Mouse (Mus musculus): ENCODE data around the gene Pgbd5. TPM values are rescaled to one million over a fixed set of nuclear protein-coding genes. Genes with fewer than 3 reads are reported as not detected.
A peak's percentile ranks its signal among the peaks of the same experiment; 100 is the strongest.

The Pgbd5 gene
- polyA plus RNA-seq, 1 experiment from 2014 or later, result 10.3 TPM

DNA sequence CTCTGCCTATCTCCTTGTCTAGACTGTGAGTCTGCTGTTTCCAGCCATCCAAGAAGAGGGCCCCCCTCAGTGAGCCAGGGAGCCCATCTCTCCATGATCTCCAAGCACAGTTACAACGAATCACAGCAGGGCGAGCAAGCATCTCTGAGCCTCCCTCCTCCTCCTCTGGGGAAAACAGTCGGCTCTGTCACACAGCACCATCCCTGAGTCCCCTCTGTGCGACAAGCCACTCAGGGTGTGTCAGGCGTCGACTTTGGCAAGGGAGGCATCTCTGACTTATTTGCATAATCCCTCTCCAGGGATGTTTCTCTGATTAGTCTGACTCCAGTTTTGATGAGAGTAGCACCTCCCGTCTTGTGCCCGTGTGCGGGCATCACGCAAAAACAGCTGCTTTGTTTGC lies 57.2 kb downstream of the Pgbd5 start:
- Histone ChIP-seq H3K9ac (peak overlapping the region; percentile 36; the same call in 1 of the 2 replicates), H3K4me1 (replicated peaks) (peaks cover 25% of the 10 kb centered on the region), H3K36me3 (peaks cover 39% of the 10 kb centered on the region), H3K4me3 (no peak overlapping the region), H3K27me3 (no peaks in the 10 kb centered on the region), H3K9me3 (no peaks in the 10 kb centered on the region), H3K27ac (peak overlapping the region; percentile 42; the same call in 1 of the 2 replicates), H3K4me2 (no peak overlapping the region)
- no peak for ATAC-seq (ENCODE audit: low FRiP score)
- 42% methylated on average over 10 of the region's 10 CpGs for WGBS

DNA sequence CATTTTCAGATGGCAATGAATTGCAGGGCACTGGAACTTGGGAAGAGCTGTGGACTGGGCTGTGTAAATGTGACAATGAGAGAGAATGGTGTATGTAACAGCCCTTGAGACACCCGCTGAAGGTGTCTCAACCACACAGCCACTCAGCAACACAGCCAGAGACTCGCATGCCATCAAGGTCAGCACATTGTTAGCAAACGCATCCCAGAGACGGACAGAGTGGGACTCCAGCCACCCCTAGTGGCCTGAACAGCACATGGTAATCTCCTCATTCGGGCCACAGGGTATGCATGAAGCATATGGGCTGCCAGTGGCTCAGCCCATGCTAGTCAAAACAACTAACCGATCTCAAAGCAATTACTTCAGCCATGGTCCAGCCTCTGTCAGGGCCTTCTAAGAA lies 60.2 kb downstream of the Pgbd5 start:
- Histone ChIP-seq H3K27me3 (no peaks in the 10 kb centered on the region), H3K9me3 (no peaks in the 10 kb centered on the region), H3K9ac (no peak overlapping the region), H3K27ac (no peak overlapping the region), H3K4me3 (no peak overlapping the region), H3K4me1 (replicated peaks) (peaks cover 17% of the 10 kb centered on the region), H3K4me2 (no peak overlapping the region), H3K36me3 (peaks cover 53% of the 10 kb centered on the region)
- no peak for ATAC-seq (ENCODE audit: low FRiP score)
- WGBS, result 68% methylated on average over 6 of the region's 6 CpGs

DNA sequence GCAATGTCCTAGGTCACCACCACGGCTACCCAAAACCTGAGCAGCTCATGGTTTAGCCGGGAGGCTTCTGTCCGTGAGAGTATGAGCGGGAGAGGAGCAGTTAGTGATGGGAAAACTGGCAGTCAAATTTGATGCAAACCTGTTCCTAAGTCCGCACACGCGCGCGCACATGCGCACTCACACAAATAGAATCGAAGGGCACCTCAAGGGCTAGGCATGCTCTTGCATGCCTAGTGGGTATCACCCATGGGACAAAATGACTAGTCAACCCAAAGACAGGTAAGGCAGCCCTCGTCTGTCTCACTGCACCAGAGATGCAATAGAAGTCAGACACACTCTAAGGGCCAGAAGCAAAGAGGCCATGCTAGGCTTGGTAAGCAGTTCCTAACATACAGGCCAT lies 63.1 kb downstream of the Pgbd5 start:
- ATAC-seq (ENCODE audit: low FRiP score), result no peak
- Histone ChIP-seq H3K27ac (no peak overlapping the region), H3K36me3 (peaks cover 40% of the 10 kb centered on the region), H3K4me1 (replicated peaks) (0 out of 2 replicates have a peak, but pooled peaks cover 3% of the 10 kb centered on the region), H3K9ac (no peak overlapping the region), H3K9me3 (no peaks in the 10 kb centered on the region), H3K27me3 (no peaks in the 10 kb centered on the region), H3K4me3 (no peak overlapping the region), H3K4me2 (no peak overlapping the region)
- 94% methylated on average over 12 of the region's 12 CpGs for WGBS

DNA sequence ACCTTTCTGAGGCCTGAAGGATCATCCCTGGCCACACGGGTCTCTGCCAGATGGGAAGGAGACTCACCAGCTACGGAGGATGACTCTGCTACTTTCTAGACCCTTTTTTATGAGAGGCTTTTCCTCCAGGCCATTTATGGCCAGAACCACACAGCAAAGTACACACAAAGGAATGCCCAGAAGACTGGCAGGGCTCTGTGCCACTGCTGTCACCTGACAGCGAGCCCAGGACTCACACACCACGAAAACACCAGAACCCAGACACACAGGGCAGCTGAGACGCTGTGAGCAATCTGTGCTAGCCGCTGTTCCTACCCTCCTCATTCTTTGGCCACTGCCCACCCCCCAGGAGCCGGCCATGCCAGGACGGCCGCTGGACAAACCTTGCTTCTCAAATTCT lies 63.7 kb downstream of the Pgbd5 start:
- 0 out of 2 replicates have a peak, but pooled peaks cover 2% of the 10 kb centered on the region for H3K4me1 ChIP-seq (replicated peaks)
- no peak overlapping the region for H3K4me3 ChIP-seq
- H3K36me3 ChIP-seq, result peaks cover 44% of the 10 kb centered on the region
- no peaks in the 10 kb centered on the region for H3K9me3 ChIP-seq
- H3K27me3 ChIP-seq, result no peaks in the 10 kb centered on the region
- 87% methylated on average over 9 of the region's 9 CpGs for WGBS
- no peak for ATAC-seq (ENCODE audit: low FRiP score)
- H3K9ac ChIP-seq, result no peak overlapping the region
- H3K4me2 ChIP-seq, result no peak overlapping the region
- H3K27ac ChIP-seq, result no peak overlapping the region

DNA sequence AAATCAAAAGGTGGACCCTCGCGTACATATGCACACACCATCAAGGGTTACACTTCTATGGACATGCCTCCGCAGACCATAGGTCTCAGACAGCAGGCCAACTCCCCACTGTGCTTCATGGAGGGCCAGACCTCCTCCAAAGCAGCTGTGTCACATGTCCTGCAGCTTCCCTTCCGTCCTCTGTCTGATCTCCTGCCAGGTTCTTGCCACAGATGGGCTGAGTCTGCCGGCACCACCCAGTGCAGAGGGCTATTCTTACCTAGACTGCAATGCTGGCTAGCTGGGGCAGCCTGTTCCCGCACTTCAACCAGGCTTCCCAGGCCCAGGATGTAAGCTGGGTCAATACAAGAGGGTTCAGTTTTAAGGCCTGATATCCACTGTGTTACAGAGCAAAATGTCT lies 64.3 kb downstream of the Pgbd5 start:
- Histone ChIP-seq H3K27ac (no peak overlapping the region), H3K4me1 (replicated peaks) (0 out of 2 replicates have a peak, but pooled peaks cover 2% of the 10 kb centered on the region), H3K36me3 (peaks cover 45% of the 10 kb centered on the region), H3K9ac (no peak overlapping the region), H3K4me3 (no peak overlapping the region), H3K27me3 (no peaks in the 10 kb centered on the region), H3K4me2 (no peak overlapping the region), H3K9me3 (no peaks in the 10 kb centered on the region)
- 70% methylated on average over 6 of the region's 6 CpGs for WGBS
- ATAC-seq (ENCODE audit: low FRiP score), result no peak

DNA sequence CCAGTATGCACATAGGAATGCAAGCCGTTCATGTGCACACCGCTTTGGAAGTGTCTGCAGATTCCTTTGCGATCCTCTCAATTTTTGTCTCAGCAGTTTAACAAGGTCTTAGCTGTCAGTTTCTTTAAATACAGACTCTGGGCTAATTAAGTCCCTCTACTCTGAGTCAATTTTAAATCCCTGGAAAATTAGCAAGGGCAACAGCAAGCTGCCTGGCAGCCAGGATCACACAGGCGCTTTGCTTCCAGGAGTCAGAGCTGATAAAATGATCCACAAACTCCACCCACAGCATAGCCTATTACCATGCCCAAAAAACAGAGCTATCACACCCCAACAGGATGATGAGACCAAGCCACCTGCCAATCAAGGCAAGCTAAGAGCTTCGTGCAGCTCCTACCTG lies 65.7 kb downstream of the Pgbd5 start:
- H3K4me3 ChIP-seq, result no peak overlapping the region
- no peak overlapping the region for H3K27ac ChIP-seq
- ATAC-seq (ENCODE audit: low FRiP score), result no peak
- no peaks in the 10 kb centered on the region for H3K27me3 ChIP-seq
- H3K4me1 ChIP-seq (replicated peaks), result 0 out of 2 replicates have a peak, but pooled peaks cover 2% of the 10 kb centered on the region
- 89% methylated on average over 5 of the region's 5 CpGs for WGBS
- H3K9me3 ChIP-seq, result no peaks in the 10 kb centered on the region
- no peak overlapping the region for H3K9ac ChIP-seq
- no peak overlapping the region for H3K4me2 ChIP-seq
- H3K36me3 ChIP-seq, result peaks cover 45% of the 10 kb centered on the region

DNA sequence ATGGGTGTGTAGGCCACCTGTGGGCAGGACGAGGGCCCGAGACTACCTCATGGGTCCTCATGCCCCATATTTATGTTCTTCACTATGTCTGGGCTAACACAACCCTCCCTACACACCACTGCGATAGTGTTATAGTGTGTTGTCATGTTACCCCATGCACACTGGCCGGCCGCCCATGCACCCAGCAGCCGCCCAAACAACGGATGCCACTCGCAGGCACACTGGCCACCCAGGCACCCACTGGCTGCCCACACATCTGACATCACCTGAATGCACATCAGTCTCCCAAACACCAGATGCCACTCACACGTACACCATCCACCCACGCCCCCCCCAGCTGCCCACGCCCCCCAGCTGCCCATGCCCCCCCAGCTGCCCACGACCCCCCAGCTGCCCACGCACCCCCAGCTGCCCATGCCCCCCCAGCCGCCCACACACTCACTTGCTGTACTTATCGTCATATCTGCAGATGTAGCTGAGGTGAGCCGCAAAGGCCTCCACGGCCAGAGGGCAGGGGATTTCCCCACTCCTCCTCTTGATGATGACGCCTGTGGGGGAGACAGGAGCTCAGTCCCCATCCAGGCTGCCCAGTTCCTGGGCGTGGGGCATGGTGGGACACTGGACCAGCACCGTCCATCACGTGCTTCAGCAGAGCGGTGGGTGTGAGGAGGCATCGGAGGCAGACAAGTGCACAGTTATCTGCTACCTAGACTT lies 67.9 kb downstream of the Pgbd5 start:
- Histone ChIP-seq H3K36me3 (peaks cover 43% of the 10 kb centered on the region), H3K27ac (no peak overlapping the region), H3K4me2 (no peak overlapping the region), H3K9me3 (no peaks in the 10 kb centered on the region), H3K9ac (no peak overlapping the region), H3K4me1 (replicated peaks) (0 out of 2 replicates have a peak, but pooled peaks cover 2% of the 10 kb centered on the region), H3K4me3 (no peak overlapping the region), H3K27me3 (no peaks in the 10 kb centered on the region)
- no peak for ATAC-seq (ENCODE audit: low FRiP score)
- 93% methylated on average over 21 of the region's 23 CpGs for WGBS

DNA sequence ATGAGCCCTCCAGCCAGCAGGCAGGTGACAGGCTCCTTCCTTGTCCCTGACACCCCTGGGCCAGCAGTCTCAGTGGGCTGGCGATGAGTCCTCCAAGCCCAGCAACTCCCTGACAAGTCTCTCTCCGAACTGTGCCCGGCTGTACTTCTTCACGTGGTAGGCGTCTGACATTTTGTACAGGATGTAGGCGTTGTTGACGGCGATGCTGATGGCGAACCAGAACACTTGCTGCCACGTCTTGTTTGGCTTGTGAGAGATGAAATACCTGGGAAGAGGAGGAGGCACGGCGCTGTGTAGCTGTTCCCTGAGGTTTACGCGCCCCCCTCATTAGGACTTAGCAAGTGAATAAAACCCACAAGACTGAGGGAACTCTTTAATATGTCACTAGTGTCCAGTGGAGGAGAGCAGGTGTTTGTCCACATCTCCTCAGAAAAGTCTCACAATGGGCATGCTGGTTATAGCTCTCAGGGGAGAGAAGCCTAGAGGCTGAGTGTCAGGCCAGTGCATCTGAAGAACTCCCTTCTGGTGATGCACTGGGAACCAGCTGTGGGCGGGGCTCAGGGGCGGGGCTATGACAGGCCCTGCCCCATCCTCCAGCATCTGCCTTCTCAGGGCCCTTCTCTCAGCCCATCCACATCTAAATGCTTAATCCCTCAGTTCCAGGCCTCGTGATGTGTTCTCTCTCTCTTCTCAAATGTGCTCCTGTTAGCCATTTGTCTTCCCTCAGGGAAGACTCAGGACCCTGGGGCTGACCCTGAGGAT lies 68.9 kb downstream of the Pgbd5 start:
- H3K36me3 ChIP-seq, result peaks cover 37% of the 10 kb centered on the region
- no peak overlapping the region for H3K9ac ChIP-seq
- no peak overlapping the region for H3K27ac ChIP-seq
- no peaks in the 10 kb centered on the region for H3K9me3 ChIP-seq
- no peak overlapping the region for H3K4me3 ChIP-seq
- H3K4me2 ChIP-seq, result no peak overlapping the region
- 75% methylated on average over 17 of the region's 17 CpGs for WGBS
- ATAC-seq (ENCODE audit: low FRiP score), result no peak
- no peaks in the 10 kb centered on the region for H3K27me3 ChIP-seq
- 0 out of 2 replicates have a peak, but pooled peaks cover 2% of the 10 kb centered on the region for H3K4me1 ChIP-seq (replicated peaks)

DNA sequence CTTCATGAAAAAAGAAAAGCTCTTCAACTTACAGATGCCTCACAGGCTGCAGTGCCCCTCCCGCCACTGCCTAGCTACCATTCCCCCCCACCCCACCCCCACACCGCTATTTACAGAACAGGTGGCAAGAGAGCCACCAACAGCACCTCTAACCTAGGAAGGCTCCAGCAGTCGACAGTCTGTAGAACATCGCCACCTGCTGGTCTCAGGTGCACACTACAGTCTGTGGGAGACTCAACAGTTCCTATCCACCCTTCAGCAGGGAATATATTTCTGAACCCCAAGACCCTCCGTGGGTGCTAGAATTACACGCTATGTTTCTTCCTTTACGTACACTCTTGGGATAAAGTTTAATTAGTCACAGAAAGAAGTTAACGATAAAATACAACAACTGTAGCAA lies 71.2 kb downstream of the Pgbd5 start:
- Histone ChIP-seq H3K27ac (no peak overlapping the region), H3K4me3 (no peak overlapping the region), H3K36me3 (peaks cover 26% of the 10 kb centered on the region), H3K27me3 (no peaks in the 10 kb centered on the region), H3K9me3 (no peaks in the 10 kb centered on the region), H3K4me2 (no peak overlapping the region), H3K4me1 (replicated peaks) (no peaks in the 10 kb centered on the region), H3K9ac (no peak overlapping the region)
- ATAC-seq (ENCODE audit: low FRiP score), result no peak
- WGBS, result 21% methylated on average over 8 of the region's 8 CpGs

DNA sequence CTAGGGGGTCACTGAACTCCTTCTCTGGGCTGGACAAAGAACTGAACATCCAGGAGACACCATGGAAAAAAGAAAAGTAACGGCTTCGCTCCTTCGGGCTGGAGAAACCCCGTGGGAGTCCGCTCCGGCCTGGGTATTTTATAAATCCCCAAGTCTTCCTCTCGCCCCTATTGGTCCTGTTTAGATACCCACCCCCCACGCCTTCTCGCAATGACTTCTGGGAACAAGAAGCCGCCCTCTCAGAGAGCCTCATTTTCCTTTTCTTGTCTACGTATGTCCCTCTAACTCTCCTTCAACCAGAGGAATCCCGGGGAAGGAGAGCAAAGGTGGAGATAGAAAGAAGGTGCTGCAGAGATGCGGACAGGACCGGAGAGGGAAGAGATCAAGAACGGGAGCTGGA lies 76.1 kb downstream of the Pgbd5 start:
- Histone ChIP-seq H3K4me2 (no peak overlapping the region), H3K9me3 (no peaks in the 10 kb centered on the region), H3K4me1 (replicated peaks) (no peaks in the 10 kb centered on the region), H3K4me3 (no peak overlapping the region), H3K27ac (no peak overlapping the region), H3K27me3 (no peaks in the 10 kb centered on the region), H3K9ac (no peak overlapping the region), H3K36me3 (0 out of 2 replicates have a peak, but pooled peaks cover 8% of the 10 kb centered on the region)
- ATAC-seq (ENCODE audit: low FRiP score), result no peak
- 93% methylated on average over 15 of the region's 15 CpGs for WGBS

DNA sequence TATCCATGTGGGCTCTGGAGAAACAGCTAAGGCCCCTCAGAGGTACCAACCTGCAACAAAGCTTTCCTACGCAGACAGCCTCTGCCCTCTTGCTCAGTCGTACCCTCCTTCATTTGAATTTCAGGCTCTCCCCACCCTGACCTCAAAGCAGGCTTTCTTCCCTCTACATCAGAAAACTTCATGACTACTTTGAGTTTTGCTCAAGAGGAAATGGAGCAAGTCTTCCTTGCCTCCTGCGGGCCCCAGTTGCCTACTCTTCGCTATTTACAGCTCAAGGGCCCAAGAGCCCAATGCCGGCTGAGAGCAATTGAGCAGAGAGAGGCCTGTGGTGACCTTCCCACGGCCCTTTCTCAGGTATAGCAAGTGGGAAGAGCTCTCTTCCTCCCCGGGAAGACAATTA lies 76.9 kb downstream of the Pgbd5 start:
- Histone ChIP-seq H3K27me3 (no peaks in the 10 kb centered on the region), H3K4me1 (replicated peaks) (no peaks in the 10 kb centered on the region), H3K4me3 (no peak overlapping the region), H3K27ac (no peak overlapping the region), H3K9me3 (no peaks in the 10 kb centered on the region), H3K36me3 (0 out of 2 replicates have a peak, but pooled peaks cover 8% of the 10 kb centered on the region), H3K4me2 (no peak overlapping the region), H3K9ac (no peak overlapping the region)
- 82% methylated on average over 7 of the region's 7 CpGs for WGBS
- no peak for ATAC-seq (ENCODE audit: low FRiP score)

DNA sequence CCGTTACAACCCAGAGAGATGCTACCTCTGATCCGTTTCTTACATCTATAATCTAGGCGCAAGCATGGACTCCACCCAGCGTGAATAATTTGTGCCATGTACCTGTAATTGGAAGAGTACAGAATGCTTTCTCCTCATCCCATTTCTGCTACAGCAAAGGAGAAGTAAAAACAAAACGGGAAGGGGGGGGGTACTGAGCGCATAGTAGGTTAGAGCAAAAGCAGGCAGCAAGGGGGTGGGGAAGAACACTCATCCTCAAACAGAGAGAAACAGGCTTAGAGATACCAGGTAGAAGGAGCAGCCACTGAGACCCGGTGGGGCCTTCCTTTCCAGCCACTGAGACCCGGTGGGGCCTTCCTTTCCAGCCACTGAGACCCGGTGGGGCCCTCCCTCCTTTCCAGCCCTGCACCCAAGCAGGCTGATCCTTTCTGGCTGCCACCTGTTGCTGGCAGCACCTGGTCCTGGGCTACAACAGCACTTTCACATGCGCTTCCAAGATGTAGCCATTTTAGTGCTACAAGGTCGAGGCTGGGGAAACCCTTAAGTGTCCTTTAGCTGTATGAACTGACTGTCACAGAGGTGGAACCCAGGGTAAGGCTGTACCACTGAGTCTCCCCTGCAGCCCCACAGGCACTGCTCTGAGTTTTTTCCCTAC lies 77.6 kb downstream of the Pgbd5 start:
- no peak overlapping the region for H3K4me3 ChIP-seq
- no peak for ATAC-seq (ENCODE audit: low FRiP score)
- WGBS, result 82% methylated on average over 11 of the region's 11 CpGs

More for the DNA sequence above, 77.6 kb downstream of the Pgbd5 start:
- no peaks in the 10 kb centered on the region for H3K27me3 ChIP-seq
- no peak overlapping the region for H3K4me2 ChIP-seq
- H3K9ac ChIP-seq, result no peak overlapping the region
- 0 out of 2 replicates have a peak, but pooled peaks cover 2% of the 10 kb centered on the region for H3K36me3 ChIP-seq
- no peaks in the 10 kb centered on the region for H3K4me1 ChIP-seq (replicated peaks)
- no peak overlapping the region for H3K27ac ChIP-seq
- no peaks in the 10 kb centered on the region for H3K9me3 ChIP-seq
